Mouse (Mus musculus) megakaryocyte, embryonic 14.5 days (primary cell): ENCODE results near the gene Asb13.

Experiments used
- FLI1 ChIP-seq: IDR thresholded peaks from 2 replicates; pipeline ENCODE4 v1.6.1; 2012; ENCODE audit warnings: low read length, inconsistent platforms, mixed read lengths
- GATA1 ChIP-seq: IDR thresholded peaks from 3 replicates; pipeline ENCODE4 v1.6.1; 2012; ENCODE audit warnings: mixed read lengths, low read length, inconsistent platforms, borderline replicate concordance

- no peak for TF ChIP-seq GATA1
- TF ChIP-seq FLI1, result no peak
Measured at GRCm38 (mm10) chr13:3694599-3695343, 60.9 kb downstream of the Asb13 start.
